Mouse (Mus musculus): Measurements from ENCODE around the gene Ogt. TPM values are rescaled to one million over a fixed set of nuclear protein-coding genes. Genes with fewer than 3 reads are reported as not detected.

Ogt gene
- total RNA-seq (2021) = 10 to 100 TPM; 80.1 to 89.4 TPM
- long read RNA-seq, experiment 1, full-length matches to known transcripts = 11 of 17 reads
- long read RNA-seq, experiment 1, partial matches to known transcripts = 3 of 17 reads
- long read RNA-seq, experiment 1, other reads (novel, unspliced or antisense) = 3 of 17 reads
- long read RNA-seq, experiment 2, full-length matches to known transcripts = 8 of 21 reads
- long read RNA-seq, experiment 2, partial matches to known transcripts = 6 of 21 reads
- long read RNA-seq, experiment 2, other reads (novel, unspliced or antisense) = 7 of 21 reads

- intact Hi-C loops (cut with DNase I) = loop anchor here (10.0 kb wide), 1 partner anchor 105 kb away; the partner anchor contains the start of gene Taf1
- peak; percentile 84 to 86 for DNase-seq
Observed at GRCm38 (mm10) chrX:101639741-101640166, at the start of gene Ogt. Ogt (plus strand) TSS chrX:101640060.

- DNase-seq = no peak
- intact Hi-C loops (cut with DNase I) = no loop called here
Observed at GRCm38 (mm10) chrX:101616183-101616582, 23.7 kb upstream of the Ogt start.

GRCm38 (mm10) chrX:101617889-101618288 is 22.0 kb upstream of the Ogt start:
- peak in 1 of 2 experiments; percentile 3 for DNase-seq
- intact Hi-C loops (cut with DNase I) = no loop called here

GRCm38 (mm10) chrX:101620317-101620716 is 19.5 kb upstream of the Ogt start:
- intact Hi-C loops (cut with DNase I) = no loop called here
- DNase-seq = peak; percentile 2 to 6

- no peak for DNase-seq
- intact Hi-C loops (cut with DNase I) = no loop called here
Observed at GRCm38 (mm10) chrX:101622539-101622938, 17.3 kb upstream of the Ogt start.

- peak in 1 of 2 experiments; percentile 16 for DNase-seq
- intact Hi-C loops (cut with DNase I) = no loop called here
Observed at GRCm38 (mm10) chrX:101636821-101637525, 2.9 kb upstream of the Ogt start.

- no peak for DNase-seq
- intact Hi-C loops (cut with DNase I) = no loop called here
Observed at GRCm38 (mm10) chrX:101638856-101639255, 1.0 kb upstream of the Ogt start.

GRCm38 (mm10) chrX:101639306-101639705 is 554 bp upstream of the Ogt start:
- intact Hi-C loops (cut with DNase I) = no loop called here

GRCm38 (mm10) chrX:101640194-101641160 is 617 bp downstream of the Ogt start:
- intact Hi-C loops (cut with DNase I) = loop anchor here (10.0 kb wide), 1 partner anchor 106 kb away; the partner anchor contains the start of gene Taf1
- peak; percentile 35 for DNase-seq

More at GRCm38 (mm10) chrX:101639306-101639705, 554 bp upstream of the Ogt start:
- peak in 1 of 2 experiments; percentile 7 for DNase-seq

- intact Hi-C loops (cut with DNase I) = loop anchor here (10.0 kb wide), 1 partner anchor 106 kb away; the partner anchor contains the start of gene Taf1
- DNase-seq = no peak
Observed at GRCm38 (mm10) chrX:101641161-101641530, 1.3 kb downstream of the Ogt start.

- intact Hi-C loops (cut with DNase I) = loop anchor here (10.0 kb wide), 1 partner anchor 107 kb away; the partner anchor contains the start of gene Taf1
- DNase-seq = no peak
Observed at GRCm38 (mm10) chrX:101642091-101642490, 2.2 kb downstream of the Ogt start.

GRCm38 (mm10) chrX:101645286-101645685 is 5.4 kb downstream of the Ogt start:
- intact Hi-C loops (cut with DNase I) = loop anchor here (10.0 kb wide), 1 partner anchor 110 kb away; the partner anchor contains the start of gene Taf1
- no peak for DNase-seq

GRCm38 (mm10) chrX:101646621-101647020 is 6.8 kb downstream of the Ogt start:
- intact Hi-C loops (cut with DNase I) = loop anchor here (10.0 kb wide), 1 partner anchor 112 kb away; the partner anchor contains the start of gene Taf1
- no peak for DNase-seq

GRCm38 (mm10) chrX:101695686-101696085 is 55.8 kb downstream of the Ogt start:
- no peak for DNase-seq
- intact Hi-C loops (cut with DNase I) = no loop called here

- intact Hi-C loops (cut with DNase I) = no loop called here
- DNase-seq = no peak
Observed at GRCm38 (mm10) chrX:101697537-101697936, 57.7 kb downstream of the Ogt start.

- no peak for DNase-seq
- intact Hi-C loops (cut with DNase I) = no loop called here
Observed at GRCm38 (mm10) chrX:101698232-101698631, 58.4 kb downstream of the Ogt start.

- intact Hi-C loops (cut with DNase I) = no loop called here
- DNase-seq = no peak
Observed at GRCm38 (mm10) chrX:101705111-101705510, 65.3 kb downstream of the Ogt start.

- DNase-seq = no peak
- intact Hi-C loops (cut with DNase I) = no loop called here
Observed at GRCm38 (mm10) chrX:101720401-101720800, 80.5 kb downstream of the Ogt start.

GRCm38 (mm10) chrX:101730010-101730409 is 90.2 kb downstream of the Ogt start:
- intact Hi-C loops (cut with DNase I) = no loop called here

GRCm38 (mm10) chrX:101732644-101733043 is 92.8 kb downstream of the Ogt start:
- no peak for DNase-seq
- intact Hi-C loops (cut with DNase I) = no loop called here

More at GRCm38 (mm10) chrX:101730010-101730409, 90.2 kb downstream of the Ogt start:
- DNase-seq = no peak
